ENCODE assay signal across 8 mouse cellular contexts in genomic region chr10:81455181-81455895, GRCm38 (mm10). TPM values are rescaled to one million over a fixed set of nuclear protein-coding genes. Genes with fewer than 3 reads are reported as not detected.
DNase-seq lines count a peak whose midpoint lies in the region; ATAC-seq and TF ChIP-seq lines count a peak whose summit lies in the region.

Gene Nfic (minus strand): TSS chr10:81455635.

- no peak within 1 kb of the TSS for H3K9ac ChIP-seq in kidney, embryonic 15.5 days
- no peak within 1 kb of the TSS for H3K9ac ChIP-seq in embryonic facial prominence, embryonic 14.5 days (ENCODE audit: low read depth, low read length)
- no peak within 1 kb of the TSS for H3K9ac ChIP-seq in heart, postnatal 0 days (replicated peaks; ENCODE audit: low read depth, low read length)
- no peak within 1 kb of the TSS for H3K9ac ChIP-seq in stomach, embryonic 14.5 days (replicated peaks; ENCODE audit: low read depth, low read length)

- no peak within 1 kb of the TSS for H3K4me2 ChIP-seq in kidney, embryonic 15.5 days
- no peak within 1 kb of the TSS for H3K4me2 ChIP-seq in embryonic facial prominence, embryonic 14.5 days (ENCODE audit: low read depth, low read length)
- H3K4me2 ChIP-seq in heart, postnatal 0 days (ENCODE audit: low read depth, low read length) = no peak within 1 kb of the TSS
- H3K4me2 ChIP-seq in stomach, embryonic 14.5 days (replicated peaks; ENCODE audit: low read depth, low read length) = no peak within 1 kb of the TSS

- peaks cover 99% of the 10 kb centered on the region for H3K27me3 ChIP-seq in kidney, embryonic 15.5 days
- peaks cover 73% of the 10 kb centered on the region for H3K27me3 ChIP-seq in E14TG2a.4 (ENCODE audit: insufficient read depth, low read length)
- H3K27me3 ChIP-seq in embryonic facial prominence, embryonic 14.5 days (replicated peaks; ENCODE audit: control insufficient read depth, insufficient read depth, low read length) = peaks cover 93% of the 10 kb centered on the region
- peaks cover 96% of the 10 kb centered on the region for H3K27me3 ChIP-seq in heart, postnatal 0 days (ENCODE audit: control insufficient read depth, insufficient read depth, low read length)
- H3K27me3 ChIP-seq in stomach, embryonic 14.5 days (ENCODE audit: control insufficient read depth, insufficient read depth, low read length) = peaks cover 46% of the 10 kb centered on the region

- peaks cover 11% of the 10 kb centered on the region; the same call in 1 of the 2 replicates for H3K4me1 ChIP-seq in kidney, embryonic 15.5 days
- H3K4me1 ChIP-seq in E14TG2a.4 (replicated peaks; ENCODE audit: low read depth, low read length) = peaks cover 49% of the 10 kb centered on the region
- no peaks in the 10 kb centered on the region for H3K4me1 ChIP-seq in embryonic facial prominence, embryonic 14.5 days (ENCODE audit: control insufficient read depth, insufficient read depth, low read length)
- H3K4me1 ChIP-seq in heart, postnatal 0 days (ENCODE audit: control insufficient read depth, insufficient read depth) = no peaks in the 10 kb centered on the region
- H3K4me1 ChIP-seq in stomach, embryonic 14.5 days (ENCODE audit: control insufficient read depth, insufficient read depth, low read length) = no peaks in the 10 kb centered on the region

- TF ChIP-seq CTCF in E14TG2a.4 (conservative IDR thresholded peaks at IDR 0.05; ENCODE audit: low read length) = no peak
- TF ChIP-seq CTCF in heart, postnatal 0 days (IDR thresholded peaks at IDR 0.05; ENCODE audit: low read depth) = no peak

- no peaks in the 10 kb centered on the region for H3K36me3 ChIP-seq in kidney, embryonic 15.5 days
- no peaks in the 10 kb centered on the region for H3K36me3 ChIP-seq in E14TG2a.4 (ENCODE audit: insufficient read depth, low read length)
- no peaks in the 10 kb centered on the region for H3K36me3 ChIP-seq in embryonic facial prominence, embryonic 14.5 days (ENCODE audit: control insufficient read depth, insufficient read depth, low read length)
- no peaks in the 10 kb centered on the region for H3K36me3 ChIP-seq in heart, postnatal 0 days (replicated peaks; ENCODE audit: control insufficient read depth, insufficient read depth, low read length)
- no peaks in the 10 kb centered on the region for H3K36me3 ChIP-seq in stomach, embryonic 14.5 days (ENCODE audit: control insufficient read depth, insufficient read depth, low read length)

- WGBS in kidney, embryonic 15.5 days = 56% methylated on average over 28 of the region's 28 CpGs
- WGBS in embryonic facial prominence, embryonic 14.5 days = 63% methylated on average over 24 of the region's 28 CpGs
- WGBS in heart, postnatal 0 days = 60% methylated on average over 28 of the region's 28 CpGs
- WGBS in stomach, embryonic 14.5 days = 60% methylated on average over 28 of the region's 28 CpGs

- TF ChIP-seq EP300 in heart, postnatal 0 days (IDR thresholded peaks at IDR 0.05; ENCODE audit: low read depth) = no peak

- DNase-seq in kidney, postnatal 4 days = no peak
- DNase-seq in embryonic facial prominence, embryonic 14.5 days (ENCODE audit: low spot score) = no peak
- no peak for DNase-seq in heart, postnatal 0 days (ENCODE audit: low spot score)
- no peak for DNase-seq in left cerebral cortex, postnatal 25 days (ENCODE audit: low spot score in 2 of 2)
- DNase-seq in urinary bladder, postnatal 4 days (ENCODE audit: low spot score in 2 of 2) = no peak

- no peaks in the 10 kb centered on the region for H3K9me3 ChIP-seq in kidney, embryonic 15.5 days (replicated peaks)
- H3K9me3 ChIP-seq in E14TG2a.4 (ENCODE audit: low read length) = no peaks in the 10 kb centered on the region
- H3K9me3 ChIP-seq in embryonic facial prominence, embryonic 14.5 days (ENCODE audit: control insufficient read depth, low read length) = no peaks in the 10 kb centered on the region; the same call in 1 of the 2 replicates
- H3K9me3 ChIP-seq in heart, postnatal 0 days (replicated peaks; ENCODE audit: control insufficient read depth, low read length) = no peaks in the 10 kb centered on the region
- H3K9me3 ChIP-seq in stomach, embryonic 14.5 days (ENCODE audit: control insufficient read depth, low read depth, low read length) = no peaks in the 10 kb centered on the region

- no peak for ATAC-seq in kidney, embryonic 15.5 days (replicated peaks; ENCODE audit: low FRiP score)
- no peak for ATAC-seq in embryonic facial prominence, embryonic 14.5 days (ENCODE audit: low read depth)
- ATAC-seq in heart, postnatal 0 days (ENCODE audit: insufficient read depth, low read depth) = no peak
- ATAC-seq in stomach, embryonic 14.5 days (ENCODE audit: insufficient number of reproducible peaks, insufficient read depth, low FRiP score, low read depth) = no peak

- no peak within 1 kb of the TSS for H3K27ac ChIP-seq in kidney, embryonic 15.5 days
- H3K27ac ChIP-seq in embryonic facial prominence, embryonic 14.5 days (replicated peaks; ENCODE audit: low read depth, low read length) = no peak within 1 kb of the TSS
- no peak within 1 kb of the TSS for H3K27ac ChIP-seq in heart, postnatal 0 days (ENCODE audit: low read depth)
- H3K27ac ChIP-seq in stomach, embryonic 14.5 days (ENCODE audit: low read length) = no peak within 1 kb of the TSS

- intact Hi-C loops in left cerebral cortex, postnatal 25 days (cut with DNase I) = loop anchor here (10.0 kb wide), 1 partner anchor 261 kb away; no protein-coding TSS in a partner anchor

- no peak within 1 kb of the TSS for H3K4me3 ChIP-seq in kidney, embryonic 15.5 days (replicated peaks)
- peak within 1 kb of the TSS; percentile 65 for H3K4me3 ChIP-seq in E14TG2a.4 (replicated peaks; ENCODE audit: low read length)
- no peak within 1 kb of the TSS for H3K4me3 ChIP-seq in embryonic facial prominence, embryonic 14.5 days (ENCODE audit: low read depth, low read length)
- no peak within 1 kb of the TSS for H3K4me3 ChIP-seq in heart, postnatal 0 days (ENCODE audit: low read depth, low read length)
- no peak within 1 kb of the TSS for H3K4me3 ChIP-seq in stomach, embryonic 14.5 days (ENCODE audit: low read depth, low read length)

RNA-seq across cellular contexts. Expression of gene Nfic, which starts in this region (rescaled TPM):
- polyA plus RNA-seq in kidney, embryonic 15.5 days (2015; fragmentation: Nextera tagmentation; extraction: Ambion mirVana) = 67.9 and 84.5 TPM in 2 replicates
- polyA plus RNA-seq in embryonic facial prominence, embryonic 14.5 days (2014; fragmentation: Nextera tagmentation; extraction: Ambion mirVana) = 100.0 and 103 TPM in 2 replicates
- 24.6 and 47.6 TPM in 2 replicates for total RNA-seq in heart, postnatal 0 days (2014; rRNA removed; ENCODE audit: low replicate concordance)
- polyA plus RNA-seq in heart, postnatal 0 days (2015; fragmentation: Nextera tagmentation; extraction: Ambion mirVana) = 73.7 and 77.9 TPM in 2 replicates
- 10 to 100 TPM; 81.1 to 87.3 TPM for total RNA-seq in left cerebral cortex, postnatal 25 days (2021)
- polyA plus RNA-seq in stomach, embryonic 14.5 days (2014; fragmentation: Nextera tagmentation; extraction: Ambion mirVana) = 76.0 and 80.1 TPM in 2 replicates
